Mouse (Mus musculus) gastrocnemius, adult 8-10 months (tissue): ENCODE measurements around the gene Lrig1. TPM values are rescaled to one million over a fixed set of nuclear protein-coding genes. Genes with fewer than 3 reads are reported as not detected.
A peak's percentile ranks its signal among the peaks of the same experiment; 100 is the strongest.

Experiments
- DNase-seq, 2 experiments: peaks; one replicate each; pipeline ENCODE4 v3.0.0; 2022; ENCODE audit warnings: low spot score in 2 of 2
- total RNA-seq, 4 experiments: library from RNA; stranded (reverse); gene quantifications; 2 replicates each; pipeline ENCODE4 v1.2.4; 2022

Lrig1 gene
- total RNA-seq, 4 experiments from 2014 or later = 43.8 to 49.3 (median 48.3) TPM

DNA sequence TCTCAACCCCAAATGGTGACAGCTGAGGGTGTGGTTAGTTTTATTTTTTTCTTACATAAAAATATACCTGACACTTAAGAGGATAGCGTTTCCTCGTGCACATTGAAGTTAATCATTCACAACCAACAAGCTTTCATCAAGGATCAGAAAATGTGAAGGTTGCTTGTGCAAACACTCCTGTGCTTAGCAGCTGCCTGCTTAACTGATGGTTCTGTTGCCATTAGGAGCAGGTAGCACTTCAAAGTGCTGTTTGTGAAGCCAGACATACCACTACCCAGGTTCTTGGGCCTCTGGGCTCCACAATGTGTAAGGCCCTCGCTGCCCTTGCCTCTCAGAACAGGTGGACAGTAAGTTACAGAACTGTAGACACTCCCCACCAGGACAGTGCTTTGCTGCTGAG, 23.1 kb downstream of the Lrig1 start:
- DNase-seq = no peak

DNA sequence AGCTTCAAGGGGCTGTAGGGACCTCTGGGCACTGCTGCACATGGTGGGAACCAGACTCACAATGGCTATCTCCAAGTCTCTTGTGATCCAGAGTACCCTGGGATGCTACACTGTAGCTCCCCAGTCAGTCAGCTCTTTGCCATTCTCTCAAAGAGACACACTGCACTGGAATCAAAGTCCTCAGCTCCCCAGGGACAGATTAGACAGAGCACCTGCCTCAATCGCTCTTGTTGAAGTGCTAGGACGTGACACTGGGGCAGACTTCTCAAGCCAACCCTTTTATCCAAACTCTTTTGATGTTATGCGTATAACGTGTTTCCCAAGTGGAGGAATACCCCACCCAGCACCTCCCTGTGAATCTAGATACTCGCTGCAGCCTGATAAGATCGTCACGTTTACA, 23.7 kb downstream of the Lrig1 start:
- no peak for DNase-seq

DNA sequence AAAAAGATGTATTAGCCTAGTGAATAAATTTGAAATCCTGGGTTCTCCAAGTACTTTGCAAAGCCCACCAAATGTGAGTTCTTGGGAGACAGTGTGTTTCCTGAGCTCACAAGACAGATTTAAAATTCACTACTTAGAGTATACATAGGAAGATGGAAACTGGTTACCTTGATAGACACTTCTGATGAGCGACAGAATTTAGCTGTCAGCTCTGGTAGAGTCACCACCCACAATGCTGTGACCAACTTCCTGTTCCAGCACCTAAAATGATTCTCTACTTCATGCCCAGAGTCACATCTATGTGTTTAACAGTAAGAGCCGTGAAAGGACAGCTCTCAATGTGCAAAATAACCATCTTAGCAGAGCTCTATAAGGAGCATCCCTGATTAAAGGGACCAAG, 27.5 kb downstream of the Lrig1 start:
- no peak for DNase-seq

DNA sequence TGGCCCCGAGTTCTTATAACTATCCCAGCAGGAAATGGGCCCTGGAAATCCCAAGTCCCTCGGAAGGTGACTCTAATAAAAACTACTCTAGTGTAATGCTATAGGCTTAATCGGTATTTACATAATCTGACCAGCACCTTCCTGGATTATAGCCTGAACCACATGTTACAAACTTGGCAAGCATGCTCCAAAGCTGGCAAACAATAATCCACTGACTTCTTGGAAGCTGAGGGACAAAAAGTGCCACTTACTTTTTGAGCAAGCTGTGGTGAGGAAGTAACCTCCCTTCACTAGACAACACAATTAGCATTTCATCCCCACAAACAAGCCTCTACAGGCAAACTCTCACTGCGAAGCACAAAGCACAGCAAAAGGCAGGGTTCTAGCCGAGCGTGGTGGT, 30.6 kb downstream of the Lrig1 start:
- no peak for DNase-seq

DNA sequence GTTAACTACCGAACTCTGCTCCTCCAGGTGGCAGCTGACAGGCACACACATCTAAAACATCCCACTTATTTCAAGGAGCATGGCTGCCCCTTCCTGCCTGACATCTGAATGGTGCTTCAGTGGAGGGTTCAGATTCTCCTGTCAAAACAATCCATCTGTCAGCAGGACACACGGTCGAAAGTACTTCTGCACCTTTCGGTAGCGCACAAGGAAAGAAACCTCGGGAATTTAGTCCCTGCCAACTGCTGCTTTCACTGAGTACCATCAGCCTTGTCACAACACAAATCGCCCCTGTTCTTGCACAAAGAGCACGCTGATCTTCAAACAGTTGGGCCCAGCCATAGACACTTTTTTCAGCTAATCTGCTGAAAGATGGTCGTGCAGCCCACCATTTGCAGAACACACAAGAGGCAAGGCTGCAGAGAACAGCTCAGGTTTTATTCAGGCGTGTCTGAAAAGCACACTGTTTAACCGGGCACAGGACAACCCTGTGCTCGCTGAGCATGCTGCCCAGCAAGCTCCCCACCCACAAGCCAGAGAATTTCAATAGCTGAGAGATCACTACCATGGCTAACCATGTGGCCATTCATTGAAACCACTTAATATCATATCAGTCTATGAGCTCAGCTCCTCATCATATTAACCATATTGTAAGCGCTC, 31.6 kb downstream of the Lrig1 start:
- DNase-seq = no peak

DNA sequence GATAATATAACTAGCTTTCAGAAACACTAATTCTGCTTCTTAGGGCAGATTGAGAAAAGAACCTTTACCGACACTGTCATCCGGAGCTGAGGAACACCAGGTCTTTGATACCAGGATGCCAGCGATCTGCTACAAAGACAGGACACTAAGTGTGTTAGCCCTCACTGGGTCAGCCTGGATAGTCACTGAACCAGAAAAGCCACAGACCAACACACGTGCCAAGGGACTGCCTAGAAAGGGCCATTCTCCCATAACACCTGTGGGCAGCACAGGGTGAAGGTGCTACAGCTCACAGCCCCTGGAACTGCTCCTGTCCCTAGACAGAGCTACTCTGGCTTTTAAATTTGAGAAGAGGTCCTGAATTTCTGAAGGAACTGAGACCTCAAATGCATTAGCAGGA, 32.8 kb downstream of the Lrig1 start:
- DNase-seq = no peak

DNA sequence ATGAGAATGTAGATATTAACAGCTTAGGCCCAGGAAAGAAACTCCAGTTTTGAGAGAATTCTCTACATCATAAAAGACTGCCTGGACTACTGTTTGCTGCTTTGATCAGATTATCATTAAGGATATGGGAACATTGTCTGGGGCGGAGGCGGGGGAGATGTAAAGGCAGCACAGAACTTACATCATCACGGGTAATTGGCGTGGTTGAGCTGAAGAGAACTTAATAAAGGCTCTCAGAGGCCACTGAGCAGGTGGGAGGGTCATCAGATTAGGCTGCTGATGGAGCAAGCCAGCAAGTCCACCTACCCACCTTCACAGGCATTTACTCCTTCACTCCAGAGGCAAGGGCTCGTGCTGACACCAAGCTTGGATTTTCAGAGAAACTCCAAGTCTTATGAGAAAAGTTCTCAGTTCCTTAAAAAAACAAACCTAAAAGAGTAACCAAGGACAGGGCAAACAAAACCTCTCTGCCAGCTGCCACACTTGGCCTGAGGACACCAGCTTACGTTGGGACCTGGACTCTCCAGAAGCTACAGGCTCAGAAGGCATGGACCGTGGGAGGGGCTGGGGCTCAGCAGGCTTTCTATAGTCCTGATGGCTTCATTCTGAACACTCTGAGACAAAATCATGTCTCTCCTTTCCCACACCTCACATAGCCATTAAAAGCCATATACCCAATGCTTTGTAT, 33.4 kb downstream of the Lrig1 start:
- DNase-seq = no peak

DNA sequence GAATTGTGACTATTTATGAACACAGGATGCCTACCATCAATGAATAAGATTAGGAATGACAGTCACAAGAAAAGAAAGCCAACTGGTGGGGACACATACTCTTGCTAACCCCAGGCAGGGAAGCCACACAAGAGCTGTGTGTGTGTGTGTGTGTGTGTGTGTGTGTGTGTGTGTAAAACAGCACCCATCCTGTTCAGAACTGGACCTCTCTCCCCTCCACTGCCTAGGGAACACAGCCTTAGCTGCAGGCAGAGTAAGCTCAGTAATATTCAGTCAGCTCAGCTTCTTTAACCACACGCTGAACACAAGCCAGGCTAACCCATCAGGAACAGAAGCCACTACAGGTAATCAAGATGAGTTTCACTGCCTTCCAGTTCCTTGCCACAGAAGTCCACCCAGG, 34.3 kb downstream of the Lrig1 start:
- no peak for DNase-seq

DNA sequence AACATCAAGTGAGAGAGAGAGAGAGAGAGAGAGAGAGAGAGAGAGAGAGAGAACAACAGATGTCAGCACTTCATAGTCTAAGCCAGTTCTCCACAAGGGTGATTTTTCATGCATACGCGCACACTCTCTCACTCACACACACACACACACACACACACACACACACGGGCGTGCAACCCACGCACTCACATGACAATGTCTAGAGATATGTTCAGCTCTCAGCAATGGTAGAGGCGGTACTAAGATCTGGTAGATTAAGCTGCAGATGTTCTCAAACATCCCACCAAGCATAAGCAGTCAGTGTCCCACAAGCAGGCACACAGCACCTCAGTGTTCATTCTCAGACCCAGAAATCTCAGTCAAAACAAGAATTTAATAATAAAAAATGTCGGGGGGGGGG, 34.7 kb downstream of the Lrig1 start:
- DNase-seq = no peak

DNA sequence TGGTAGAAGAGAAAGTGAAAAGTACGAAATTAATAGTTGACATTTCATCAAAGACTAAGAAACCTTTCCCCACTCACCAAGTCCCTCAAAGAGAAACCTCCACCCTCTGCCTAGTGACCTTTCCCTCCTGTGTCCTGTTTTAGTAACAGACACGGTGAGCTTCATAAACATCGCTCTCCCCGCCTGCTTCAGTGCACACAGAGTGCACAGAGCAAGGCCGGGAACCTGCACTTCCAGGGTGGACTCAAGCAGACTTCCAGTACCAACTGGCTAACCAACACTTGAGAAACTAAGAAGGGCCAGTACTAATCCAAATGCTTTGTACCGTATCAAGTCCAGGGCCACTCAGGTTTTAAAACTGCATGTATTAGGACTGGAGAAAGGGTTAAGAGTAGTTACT, 36.0 kb downstream of the Lrig1 start:
- no peak for DNase-seq

DNA sequence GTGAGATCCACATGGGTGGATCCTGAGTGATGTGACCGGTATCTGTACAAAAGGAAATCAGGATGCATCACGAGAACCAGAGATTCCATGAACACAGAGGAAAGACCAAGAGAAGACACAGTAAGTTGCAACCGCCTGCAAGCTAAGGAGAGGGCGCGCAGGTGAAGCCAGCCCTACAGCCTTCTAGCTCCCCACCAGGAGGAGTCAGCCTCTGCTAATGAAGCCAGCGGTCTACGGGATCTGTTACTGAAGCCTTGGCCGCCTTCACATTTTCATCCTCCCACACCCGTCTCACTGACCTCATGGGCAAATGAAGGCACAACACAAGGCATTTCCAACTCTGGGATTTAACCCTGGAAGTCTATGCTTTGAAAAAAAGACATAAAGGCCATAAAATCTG, 38.0 kb downstream of the Lrig1 start:
- DNase-seq = no peak

DNA sequence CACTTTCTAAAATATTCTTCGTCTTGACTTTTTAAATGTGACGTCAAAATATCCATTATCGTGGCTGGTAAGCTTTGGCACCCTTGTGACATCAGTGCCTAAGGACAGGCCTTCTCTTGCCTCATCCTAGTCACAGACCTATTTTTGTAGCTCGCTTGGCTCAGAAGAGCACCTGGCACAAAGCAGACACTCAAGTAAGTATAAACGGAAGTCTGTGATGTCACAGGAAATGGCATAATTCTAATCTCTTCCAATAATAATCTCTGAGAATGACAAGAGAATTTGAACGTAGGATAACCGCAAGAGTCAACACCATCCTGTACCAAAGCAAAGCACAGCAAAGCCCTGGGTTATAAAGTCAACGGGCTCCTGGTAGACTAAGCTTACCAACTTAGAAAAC, 38.6 kb downstream of the Lrig1 start:
- DNase-seq = no peak

DNA sequence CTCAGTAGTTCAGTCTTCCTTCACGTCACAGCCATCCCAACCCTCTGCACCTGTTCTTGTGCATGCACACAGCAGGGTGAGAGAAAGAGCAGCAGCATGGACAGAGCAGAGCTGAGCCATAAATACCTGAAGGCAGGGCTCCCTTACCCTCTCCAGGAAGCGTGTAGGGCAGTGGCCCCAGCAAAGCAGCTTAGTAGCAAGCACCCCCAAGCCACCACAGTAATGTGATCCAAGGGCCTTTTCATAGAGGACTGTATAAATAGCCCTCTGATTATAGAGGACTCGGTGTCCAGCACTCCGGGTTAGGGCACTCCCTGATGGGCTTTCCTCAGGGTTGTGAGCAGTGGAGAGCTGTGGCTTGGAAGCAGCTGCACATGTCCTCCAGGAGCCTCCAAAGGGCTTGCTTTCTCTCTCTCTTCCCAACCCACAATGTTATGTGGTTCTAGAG, 40.0 kb downstream of the Lrig1 start:
- peak; percentile 64 to 72 for DNase-seq

DNA sequence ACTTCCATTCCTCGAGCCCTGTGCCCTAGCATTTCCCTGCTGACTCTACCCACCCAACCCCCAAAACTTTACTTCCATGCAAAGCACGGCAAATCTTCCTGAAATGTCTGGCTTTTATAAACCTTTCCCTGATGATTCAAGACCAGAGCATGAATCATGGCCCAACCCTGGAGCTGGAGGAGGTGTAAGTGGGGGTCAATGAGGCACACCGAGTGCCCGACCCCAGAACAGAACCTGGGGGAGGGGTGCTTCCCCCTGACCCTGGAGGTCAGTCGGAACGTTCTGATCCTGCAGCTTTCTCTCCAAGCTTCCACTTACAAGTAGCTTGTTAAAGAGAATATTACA, 41.9 kb downstream of the Lrig1 start:
- DNase-seq = no peak

DNA sequence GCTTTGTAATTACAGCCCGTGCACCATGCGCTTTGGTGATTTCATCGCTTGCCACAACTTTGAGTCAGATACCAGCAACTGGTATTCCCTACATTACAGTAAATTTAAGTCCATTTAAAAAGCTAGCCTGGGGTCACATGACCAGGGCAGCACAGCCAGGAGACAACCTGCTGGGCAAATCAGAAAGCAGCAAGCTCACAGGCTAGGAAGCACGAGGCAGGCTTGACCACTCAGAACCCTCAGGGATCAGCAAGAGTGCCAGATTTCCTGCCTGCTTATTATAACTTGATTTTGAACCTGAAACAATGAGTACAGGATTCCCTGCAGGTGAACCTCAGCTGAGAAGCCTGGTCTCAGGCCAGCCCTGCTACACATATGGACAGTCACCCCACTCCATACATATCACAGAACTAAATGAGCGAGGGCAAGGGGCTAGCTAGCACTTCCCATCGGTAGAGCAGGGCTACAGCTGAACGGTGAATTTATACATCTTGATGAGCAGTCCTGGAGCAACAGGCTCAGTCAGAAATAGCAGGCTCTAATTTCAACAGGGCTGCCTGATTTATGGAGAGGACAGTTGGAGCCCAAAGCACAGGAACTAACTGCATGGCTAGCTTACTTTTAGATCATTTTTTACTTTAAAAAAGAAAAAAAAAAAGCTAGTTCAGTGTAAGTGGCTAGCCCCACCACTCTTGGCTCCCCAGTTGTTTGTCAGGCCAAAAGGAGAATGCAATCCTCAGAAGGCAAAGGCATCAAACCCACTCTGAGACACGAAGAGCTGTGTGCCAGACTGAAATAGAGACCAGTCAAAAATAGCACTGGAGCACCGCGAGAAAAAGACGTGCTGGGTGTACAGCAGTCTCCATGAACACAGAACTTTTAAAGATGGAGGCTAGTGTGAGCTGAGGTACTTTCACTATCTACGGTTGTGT, 42.5 kb downstream of the Lrig1 start:
- peak in 1 of 2 experiments; percentile 51 for DNase-seq

DNA sequence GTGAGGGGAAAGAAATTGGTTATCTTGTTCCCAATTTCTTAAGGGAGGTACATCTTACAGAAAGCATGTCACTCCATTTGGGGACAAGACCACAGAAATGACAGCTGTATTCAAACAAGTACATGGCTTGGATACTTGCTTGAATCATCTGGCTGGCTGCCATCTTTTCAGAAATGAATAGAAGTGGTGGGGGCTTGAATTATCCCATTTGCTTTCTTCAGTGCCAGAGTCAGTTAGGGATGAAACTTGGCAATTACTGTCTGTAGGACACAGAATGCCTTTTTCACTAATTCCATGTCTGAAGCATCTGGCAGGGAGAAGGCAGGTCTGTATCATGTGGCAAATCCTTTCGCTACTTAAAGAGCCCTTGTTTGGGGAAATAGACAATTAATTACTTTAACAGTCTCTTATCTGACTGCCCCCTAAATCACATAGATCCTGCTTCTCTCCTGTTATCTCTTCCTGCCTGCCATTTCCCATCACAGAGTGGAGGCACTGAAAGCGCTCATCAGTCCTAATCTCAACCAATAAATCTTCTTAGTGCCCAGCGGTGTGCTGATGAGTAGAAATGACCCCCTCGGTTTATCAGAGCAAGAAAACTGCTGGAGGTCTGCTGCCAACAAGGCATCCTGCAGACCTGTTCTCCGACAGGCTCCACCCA, 44.0 kb downstream of the Lrig1 start:
- DNase-seq = no peak

DNA sequence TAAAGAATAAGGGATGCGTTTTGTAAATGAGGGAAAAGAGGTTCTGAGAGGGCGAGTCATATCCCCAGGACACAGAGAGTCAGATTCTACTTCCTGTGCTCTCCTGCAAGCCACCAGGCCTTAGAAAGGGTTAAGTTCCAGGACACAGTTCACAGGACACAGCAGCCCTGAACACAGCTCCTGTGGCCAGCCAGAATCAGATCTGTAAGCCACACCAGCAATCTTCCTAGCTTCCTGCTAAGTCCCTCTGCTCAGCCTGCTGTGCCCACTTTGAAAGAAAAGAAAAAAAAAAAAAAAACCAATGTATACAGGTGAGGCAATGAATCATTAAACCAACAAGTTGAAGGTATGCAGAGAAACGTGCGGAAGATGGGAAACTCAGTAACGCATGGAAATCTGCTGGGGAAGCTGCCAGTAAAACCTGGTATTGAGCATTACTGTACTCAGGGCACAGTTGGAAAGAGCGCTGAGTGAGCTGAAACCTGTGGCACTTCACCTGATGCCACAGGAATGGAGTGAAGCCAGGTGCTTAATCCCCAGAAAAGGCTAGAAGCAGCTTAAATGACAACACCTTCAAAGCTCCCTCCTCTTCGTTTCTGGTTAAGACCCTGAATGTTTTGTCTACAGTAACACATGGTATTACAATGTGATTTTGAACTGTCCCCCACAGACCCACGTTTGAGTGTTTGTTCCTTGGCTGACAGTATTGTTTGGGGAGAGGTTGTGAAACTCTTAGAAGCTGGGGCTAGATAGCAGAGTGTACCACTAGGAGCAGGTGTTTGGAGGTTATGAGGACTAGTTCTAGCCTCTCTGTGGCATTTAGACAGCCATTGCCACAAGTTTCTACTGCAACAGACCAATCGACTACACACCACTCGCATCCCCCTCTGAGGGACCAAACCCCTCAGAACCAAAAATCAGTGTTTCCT, 46.3 kb downstream of the Lrig1 start:
- DNase-seq = no peak

DNA sequence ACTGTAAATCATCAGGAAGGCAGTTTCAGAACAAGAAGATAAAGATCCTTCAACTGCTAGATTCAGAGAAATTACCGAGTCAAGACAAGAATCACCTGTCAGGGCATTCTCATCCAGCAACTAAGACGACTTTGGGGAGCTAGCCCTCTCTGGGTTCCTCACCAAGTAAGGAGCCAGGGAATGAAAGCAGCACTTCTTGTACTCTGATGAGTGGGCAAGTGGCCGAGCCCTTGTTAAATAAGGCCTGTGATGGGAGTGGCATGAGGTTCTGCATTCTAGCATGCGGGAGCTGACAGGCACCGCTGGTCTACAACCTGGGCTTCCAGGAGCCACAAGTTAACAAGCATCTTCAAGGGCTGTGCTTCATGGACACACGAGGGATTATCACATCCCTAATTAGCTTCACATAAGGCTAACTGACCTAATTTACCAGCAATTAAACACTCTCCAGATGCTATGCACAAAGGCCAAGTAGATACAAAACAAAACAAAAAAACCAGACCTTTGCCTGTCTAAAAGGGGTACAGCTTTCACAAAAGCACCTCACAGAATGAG, 47.2 kb downstream of the Lrig1 start:
- DNase-seq = no peak

DNA sequence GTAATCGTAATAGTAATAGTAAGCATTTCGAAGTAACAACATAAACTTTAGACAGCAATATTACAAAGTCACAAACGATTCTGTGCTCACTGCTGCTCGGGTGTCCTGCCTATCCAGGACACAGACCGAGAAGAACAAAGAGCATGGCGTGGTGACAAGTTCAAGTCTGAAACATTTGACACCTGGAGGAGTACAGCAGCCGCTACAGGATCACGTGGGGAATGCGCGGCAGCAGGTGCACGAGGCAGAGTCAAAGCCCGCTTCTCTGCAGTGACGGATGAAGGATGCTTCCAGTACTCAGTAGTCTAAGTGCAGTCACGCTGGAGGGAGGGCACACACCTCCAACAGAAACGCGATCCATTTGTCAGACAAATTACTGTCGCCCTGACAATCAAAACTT, 48.4 kb downstream of the Lrig1 start:
- DNase-seq = no peak

DNA sequence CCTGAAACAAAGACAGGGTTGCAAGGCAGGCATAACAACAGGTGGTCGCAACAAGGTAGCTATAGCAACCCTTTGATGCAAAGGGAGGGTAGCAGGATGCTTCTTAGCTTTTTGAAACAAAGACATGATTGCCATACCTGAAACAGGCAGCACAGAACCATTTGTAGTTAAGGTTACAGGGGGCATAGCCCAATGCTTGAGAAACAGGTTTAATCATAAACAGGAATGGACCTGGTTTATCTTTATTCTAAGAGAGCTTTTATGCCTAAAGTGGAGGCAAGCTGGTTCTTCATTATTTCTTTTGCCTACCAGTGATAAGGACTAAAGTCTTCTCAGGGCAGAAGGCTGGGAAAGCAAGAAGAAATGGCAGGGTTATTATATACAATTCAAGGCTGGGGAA, 50.3 kb downstream of the Lrig1 start:
- no peak for DNase-seq
